Mouse (Mus musculus): ENCODE measurements around the gene Zfp646. TPM values are rescaled to one million over a fixed set of nuclear protein-coding genes. Genes with fewer than 3 reads are reported as not detected.

Gene Zfp646
- 3.4 and 3.6 TPM in 2 replicates for polyA plus RNA-seq (2015; fragmentation: Nextera tagmentation; extraction: Ambion mirVana)

DNA sequence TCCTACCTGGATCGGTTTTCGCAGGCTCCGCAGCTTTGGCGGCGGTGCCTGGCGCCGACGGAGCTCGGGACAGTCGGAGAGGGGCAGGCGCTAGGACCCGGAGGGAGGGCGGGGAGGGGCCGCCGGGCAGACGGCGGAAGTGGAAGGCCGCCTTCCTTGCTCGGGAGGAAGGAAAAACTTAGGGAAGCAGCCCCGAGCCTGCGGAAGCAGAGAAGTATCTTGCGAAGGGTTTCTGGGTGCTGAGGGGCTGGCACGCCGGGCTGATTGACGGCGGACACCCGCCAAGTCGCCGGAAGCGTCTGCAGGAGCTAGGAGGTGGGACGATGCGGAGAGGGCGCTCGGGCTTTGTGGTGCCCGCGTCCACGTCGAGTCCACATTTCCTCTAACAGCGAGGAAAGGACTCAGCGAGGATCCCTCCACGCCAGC lies at the start of gene Zfp646:
TSS of gene Zfp646 (plus strand) at position 181 of the 426 bp plus-strand sequence.

GRCm38 (mm10) chr7:127876467-127877348 lies 687 bp downstream of the Zfp646 start, which contains the start of gene Zfp668:
Gene Zfp668 (minus strand): TSS chr7:127876828.

GRCm38 (mm10) chr7:127890798-127891197 lies 14.8 kb downstream of the Zfp646 start, which contains the start of gene Prss53:
Gene Prss53 (minus strand): TSS chr7:127890970.

DNA sequence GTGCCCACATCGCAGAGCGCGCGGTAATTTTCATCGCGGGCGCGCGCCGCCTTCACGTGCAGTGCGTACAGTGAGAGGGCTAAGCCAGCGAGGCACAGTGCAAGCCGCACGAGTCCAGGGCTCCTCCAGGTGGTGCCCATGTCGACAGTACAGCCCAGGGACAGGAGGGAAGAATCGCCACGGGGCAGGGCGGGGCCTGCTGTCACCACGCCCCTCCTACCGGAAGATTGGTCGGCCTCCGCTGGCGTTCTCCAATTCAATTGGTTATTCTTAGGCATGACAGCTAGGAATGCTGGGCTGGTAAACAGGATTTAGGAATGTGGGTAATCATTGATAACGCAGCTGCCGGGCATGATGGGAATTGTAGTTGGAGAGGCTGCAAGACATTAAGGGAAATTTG lies 19.4 kb downstream of the Zfp646 start, which contains the start of the genes Gm21974 and Vkorc1:
TSS of gene Gm21974 (minus strand) at position 13 of the 400 bp plus-strand sequence.
TSS of gene Vkorc1 (minus strand) at position 176 of the 400 bp plus-strand sequence.

DNA sequence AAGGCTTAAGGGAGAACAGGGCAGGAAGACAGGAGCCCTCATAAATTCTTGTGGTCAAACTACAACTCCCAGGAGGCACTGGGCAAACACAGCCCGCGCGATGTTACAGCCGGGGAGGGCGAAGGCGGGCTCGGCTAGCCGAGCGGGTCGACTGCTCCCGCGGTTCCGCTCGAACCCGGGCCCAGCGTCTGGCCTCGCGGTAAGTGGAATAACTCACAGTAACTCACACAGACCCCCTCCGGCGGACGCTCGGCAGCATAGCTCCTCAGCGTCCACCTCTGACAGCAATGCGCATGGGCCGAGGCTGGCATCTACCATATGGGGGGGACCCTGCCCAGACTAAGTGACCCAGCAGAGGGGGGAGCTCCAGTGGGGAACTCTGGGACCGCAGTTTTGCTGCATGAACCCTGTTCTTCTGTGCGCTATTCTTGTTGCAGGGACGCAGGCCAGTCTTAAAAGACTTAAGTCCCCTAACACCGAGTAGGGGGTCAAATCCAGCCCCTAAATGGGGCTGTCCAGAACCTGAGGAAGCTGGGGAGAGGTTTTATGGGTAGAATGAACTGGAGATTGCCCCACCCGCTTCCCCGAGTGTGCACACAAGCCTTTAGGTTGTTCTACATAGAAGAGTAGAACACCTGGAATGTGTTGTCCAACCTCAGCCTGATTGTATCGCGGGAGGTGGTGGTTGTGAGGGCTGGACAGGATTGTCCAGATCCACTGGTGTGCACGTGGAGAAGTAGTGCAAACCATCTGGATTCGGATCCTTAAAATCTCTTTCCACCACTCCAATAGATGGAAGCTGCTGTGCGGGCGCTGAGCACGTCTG lies 28.2 kb downstream of the Zfp646 start, which contains the start of gene Bckdk:
TSS of gene Bckdk (plus strand) at position 112 of the 826 bp plus-strand sequence.

DNA sequence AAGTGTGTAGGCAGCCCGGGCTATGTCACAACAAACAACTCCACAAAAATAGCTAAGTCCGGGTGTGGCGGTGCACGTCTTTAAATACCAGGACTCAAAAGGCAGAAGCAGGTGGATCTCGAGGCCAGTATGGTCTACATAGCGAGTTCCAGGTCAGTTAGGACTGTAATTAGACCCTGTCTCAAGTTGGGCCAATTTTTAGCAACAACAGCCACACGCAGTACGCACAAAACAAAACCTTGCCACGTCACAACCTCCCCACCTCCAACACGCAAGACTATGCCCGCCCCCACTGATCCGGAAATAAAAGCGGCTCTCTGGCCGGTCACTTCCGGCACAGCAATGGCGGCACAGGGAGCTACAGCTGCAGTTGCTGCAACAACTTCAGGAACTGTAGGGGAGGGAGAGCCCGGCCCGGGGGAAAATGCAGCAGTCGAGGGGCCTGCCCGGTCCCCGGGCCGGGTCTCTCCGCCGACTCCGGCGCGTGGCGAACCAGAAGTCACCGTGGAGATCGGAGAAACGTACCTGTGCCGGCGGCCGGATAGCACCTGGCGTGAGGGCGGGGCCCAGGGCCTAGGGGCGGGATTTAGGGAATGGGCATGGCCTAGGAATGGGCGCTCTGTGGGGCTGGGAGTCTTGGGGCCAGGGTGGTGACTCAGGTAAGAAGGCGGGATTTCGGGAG lies 36.3 kb downstream of the Zfp646 start, which contains the start of gene Kat8:
TSS of gene Kat8 (plus strand) at position 327 of the 682 bp plus-strand sequence.

GRCm38 (mm10) chr7:127929923-127930322 lies 53.9 kb downstream of the Zfp646 start, which contains the start of gene Prss8:
Gene Prss8 (minus strand): TSS chr7:127930104.

Other genes with a start within 250 kb of the Zfp646 start
- gene Bcl7c, start 167.3 kb upstream of the Zfp646 start, polyA plus RNA-seq (2015; fragmentation: Nextera tagmentation; extraction: Ambion mirVana) = 60.6 and 71.5 TPM in 2 replicates
- gene Ctf1, start 163.5 kb upstream of the Zfp646 start, polyA plus RNA-seq (2015; fragmentation: Nextera tagmentation; extraction: Ambion mirVana) = 6.8 and 6.9 TPM in 2 replicates
- 0.08 TPM in 1 of 2 replicates, not detected in the other for gene Ctf2, start 144.1 kb upstream of the Zfp646 start, polyA plus RNA-seq (2015; fragmentation: Nextera tagmentation; extraction: Ambion mirVana)
- 0.54 and 0.74 TPM in 2 replicates for gene Fbxl19, start 131.7 kb upstream of the Zfp646 start, polyA plus RNA-seq (2015; fragmentation: Nextera tagmentation; extraction: Ambion mirVana)
- gene Orai3, start 106.4 kb upstream of the Zfp646 start, polyA plus RNA-seq (2015; fragmentation: Nextera tagmentation; extraction: Ambion mirVana) = 12.2 and 15.0 TPM in 2 replicates
- gene Setd1a, start 99.6 kb upstream of the Zfp646 start, polyA plus RNA-seq (2015; fragmentation: Nextera tagmentation; extraction: Ambion mirVana) = 10.0 and 10.7 TPM in 2 replicates
- not detected in 2 replicates for gene Gm49388, start 90.6 kb upstream of the Zfp646 start, polyA plus RNA-seq (2015; fragmentation: Nextera tagmentation; extraction: Ambion mirVana)
- gene Hsd3b7, start 75.6 kb upstream of the Zfp646 start, polyA plus RNA-seq (2015; fragmentation: Nextera tagmentation; extraction: Ambion mirVana) = 14.8 and 28.9 TPM in 2 replicates
- gene Stx4a, start 51.9 kb upstream of the Zfp646 start, polyA plus RNA-seq (2015; fragmentation: Nextera tagmentation; extraction: Ambion mirVana) = 54.6 and 62.0 TPM in 2 replicates
- 1.3 TPM in 2 replicates for gene Stx1b, start 51.7 kb upstream of the Zfp646 start, polyA plus RNA-seq (2015; fragmentation: Nextera tagmentation; extraction: Ambion mirVana)
- 7.1 and 7.3 TPM in 2 replicates for gene Zfp668, start 607 bp downstream of the Zfp646 start, polyA plus RNA-seq (2015; fragmentation: Nextera tagmentation; extraction: Ambion mirVana)
- gene Prss53, start 14.7 kb downstream of the Zfp646 start, polyA plus RNA-seq (2015; fragmentation: Nextera tagmentation; extraction: Ambion mirVana) = 0.91 and 1.0 TPM in 2 replicates
- not detected in 2 replicates for gene Gm21974, start 19.2 kb downstream of the Zfp646 start, polyA plus RNA-seq (2015; fragmentation: Nextera tagmentation; extraction: Ambion mirVana)
- gene Vkorc1, start 19.4 kb downstream of the Zfp646 start, polyA plus RNA-seq (2015; fragmentation: Nextera tagmentation; extraction: Ambion mirVana) = 145 and 153 TPM in 2 replicates
- gene Bckdk, start 27.9 kb downstream of the Zfp646 start, polyA plus RNA-seq (2015; fragmentation: Nextera tagmentation; extraction: Ambion mirVana) = 110 and 114 TPM in 2 replicates
- gene Kat8, start 36.3 kb downstream of the Zfp646 start, polyA plus RNA-seq (2015; fragmentation: Nextera tagmentation; extraction: Ambion mirVana) = 20.8 and 22.2 TPM in 2 replicates
- gene Prss8, start 53.9 kb downstream of the Zfp646 start, polyA plus RNA-seq (2015; fragmentation: Nextera tagmentation; extraction: Ambion mirVana) = 0.18 and 0.77 TPM in 2 replicates
- gene Prss36, start 70.5 kb downstream of the Zfp646 start, polyA plus RNA-seq (2015; fragmentation: Nextera tagmentation; extraction: Ambion mirVana) = 14.3 and 14.4 TPM in 2 replicates
- gene Fus, start 91.2 kb downstream of the Zfp646 start, polyA plus RNA-seq (2015; fragmentation: Nextera tagmentation; extraction: Ambion mirVana) = 165 and 191 TPM in 2 replicates
- gene Pycard, start 117.6 kb downstream of the Zfp646 start, polyA plus RNA-seq (2015; fragmentation: Nextera tagmentation; extraction: Ambion mirVana) = 55.0 and 60.4 TPM in 2 replicates
- gene Trim72, start 127.7 kb downstream of the Zfp646 start, polyA plus RNA-seq (2015; fragmentation: Nextera tagmentation; extraction: Ambion mirVana) = 49.1 and 51.6 TPM in 2 replicates
- gene Itgam, start 186.4 kb downstream of the Zfp646 start, polyA plus RNA-seq (2015; fragmentation: Nextera tagmentation; extraction: Ambion mirVana) = 1.7 TPM in 2 replicates
- not detected in 2 replicates for gene Gm49368, start 186.5 kb downstream of the Zfp646 start, polyA plus RNA-seq (2015; fragmentation: Nextera tagmentation; extraction: Ambion mirVana)